Mouse (Mus musculus): Measurements from ENCODE around the gene Rps10.

The Rps10 gene

DNA sequence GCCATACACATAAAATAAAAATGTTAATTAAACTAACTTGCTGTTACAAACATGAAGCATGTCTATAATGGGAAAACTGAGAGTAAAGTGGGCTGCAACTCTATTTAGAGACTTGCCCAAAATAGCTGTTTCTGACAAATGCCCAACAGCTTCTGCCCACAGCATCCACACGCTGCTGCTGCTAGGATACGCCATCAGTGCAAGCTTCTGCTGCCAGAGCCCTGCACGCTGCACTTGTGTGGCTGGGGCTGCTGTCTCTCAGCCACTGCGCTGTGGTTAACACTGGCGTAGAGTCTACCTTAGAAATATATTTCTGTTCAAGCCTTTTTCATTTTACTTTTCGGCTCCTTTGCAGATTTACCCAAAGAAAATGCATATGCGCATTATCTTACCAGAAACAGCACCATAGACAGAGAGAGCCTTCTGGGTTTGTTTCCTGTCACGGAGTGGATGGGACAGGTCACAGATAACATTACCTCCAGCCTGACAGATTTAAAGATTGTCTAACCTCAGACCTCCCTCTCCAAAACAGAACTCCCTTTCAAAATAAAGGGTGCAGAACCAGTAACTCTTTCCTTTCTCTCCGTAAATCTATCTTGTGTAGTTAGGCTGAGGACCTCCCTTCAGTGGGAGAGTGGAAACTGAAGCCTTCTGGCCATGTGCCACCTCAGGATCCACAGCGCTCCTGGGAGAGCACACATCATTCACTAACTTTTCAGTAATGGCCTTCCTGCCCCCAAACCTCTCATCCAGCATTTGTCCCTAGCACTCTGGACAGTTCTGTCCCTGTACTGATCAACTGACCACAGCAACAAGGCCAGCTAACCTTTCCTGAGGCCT is 25.6 kb downstream of the Rps10 start:
- no peak for DNase-seq

DNA sequence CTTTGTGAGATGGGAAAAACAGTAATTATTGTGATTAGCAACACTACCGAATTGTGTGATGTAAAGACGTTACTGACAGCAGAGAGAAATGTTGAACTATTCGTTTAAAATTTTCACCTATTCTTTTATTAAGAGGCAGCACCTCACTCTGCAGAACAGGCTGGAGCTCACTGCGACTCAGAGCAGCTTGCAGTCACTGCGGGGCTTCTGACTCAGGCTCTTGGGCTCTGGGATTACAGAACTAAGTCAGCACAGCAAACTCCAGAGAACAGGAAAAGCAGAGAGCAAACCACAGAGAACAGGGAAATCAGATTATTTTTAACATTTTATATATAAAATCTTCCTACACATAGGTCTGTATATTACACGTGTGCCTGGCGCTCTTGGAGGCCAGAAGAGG is 26.9 kb downstream of the Rps10 start:
- no peak for DNase-seq

DNA sequence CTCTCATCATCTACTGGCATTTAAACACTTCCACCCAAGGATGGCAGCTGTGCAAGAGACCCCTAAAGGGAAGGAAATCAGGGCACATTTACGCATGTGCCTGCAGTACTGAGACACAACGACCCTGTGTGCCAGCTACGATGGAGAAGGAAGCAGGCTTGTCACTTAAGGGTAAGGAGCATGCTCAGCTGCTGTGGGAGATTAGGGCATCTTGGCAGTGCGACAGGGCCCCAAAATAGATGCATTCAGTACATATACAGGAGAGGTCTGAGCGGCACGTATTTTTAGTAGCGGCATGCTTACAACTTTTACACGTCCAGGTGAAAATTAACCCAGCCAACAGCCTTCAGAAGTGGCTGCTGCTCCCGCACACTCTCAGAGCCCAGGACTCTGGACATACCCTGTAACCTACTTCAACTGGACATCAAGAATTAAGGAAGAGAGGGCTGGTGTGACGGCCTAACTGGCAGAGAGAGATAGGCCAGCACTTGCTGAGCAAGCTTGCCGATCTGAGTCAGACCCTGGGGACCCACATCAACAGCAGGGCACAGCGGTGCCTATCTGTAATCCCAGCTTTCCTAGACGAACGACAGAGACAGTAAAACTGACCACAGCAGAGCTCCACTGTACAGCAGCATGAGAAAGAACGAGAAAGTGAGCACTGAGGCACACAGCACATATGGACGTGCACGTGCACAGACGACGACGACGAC is 32.8 kb downstream of the Rps10 start:
- no peak for DNase-seq

DNA sequence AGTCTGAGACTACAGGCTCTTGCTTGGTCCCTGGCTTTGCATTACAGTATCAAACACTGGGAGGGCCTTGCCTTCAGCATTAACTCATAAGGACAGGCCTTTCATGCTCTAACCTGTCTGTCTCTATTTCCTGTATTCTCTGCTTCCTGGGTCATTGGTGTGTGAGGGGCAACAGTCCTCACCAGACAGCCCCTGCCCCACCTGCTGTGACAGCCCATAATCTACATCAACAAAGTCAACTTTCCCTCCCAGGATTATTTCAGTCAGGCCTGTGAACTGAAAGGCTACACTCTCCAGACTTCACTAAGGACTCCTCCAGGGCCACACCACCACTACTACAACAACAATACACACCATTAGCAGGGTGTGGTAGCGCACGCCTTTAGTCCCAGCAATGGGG is 33.4 kb downstream of the Rps10 start:
- no peak for DNase-seq

DNA sequence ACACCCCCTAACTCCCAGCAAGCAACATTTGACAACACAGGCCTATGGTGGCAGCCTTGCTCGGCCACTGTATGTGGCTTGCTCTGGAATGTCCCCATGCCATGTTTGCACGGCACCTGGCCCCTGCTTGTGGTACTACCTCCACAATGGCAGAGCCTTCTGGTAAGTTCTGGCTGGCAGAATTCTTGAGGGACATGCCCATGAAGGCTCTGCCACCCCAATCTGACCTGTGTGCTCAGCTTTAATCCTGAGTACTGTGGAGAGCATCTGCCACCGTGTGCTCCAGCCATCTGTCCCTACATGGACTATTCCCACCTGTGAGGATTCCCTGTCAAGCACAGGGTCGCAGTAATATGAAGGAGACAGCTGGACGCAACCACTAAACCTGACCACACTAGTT is 35.6 kb downstream of the Rps10 start:
- DNase-seq, result no peak

DNA sequence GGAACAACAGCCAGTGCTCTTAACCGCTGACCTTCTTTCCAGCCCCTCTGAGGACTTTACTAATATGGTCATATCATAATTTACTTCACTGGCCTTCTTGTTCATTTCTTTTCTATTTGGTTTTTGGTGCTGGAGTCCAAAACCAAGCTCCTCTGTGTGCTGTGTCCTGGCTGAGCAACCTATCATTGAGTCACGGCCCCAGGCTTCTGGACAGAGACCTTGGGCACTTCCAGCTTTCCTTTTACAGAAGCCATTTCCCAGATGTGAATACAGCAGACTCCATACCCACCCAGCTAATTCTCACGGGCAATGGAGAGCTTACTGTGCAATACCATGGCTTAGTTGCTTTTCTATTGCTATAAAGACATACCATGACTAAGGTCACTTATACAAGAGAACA is 36.2 kb downstream of the Rps10 start:
- no peak for DNase-seq

DNA sequence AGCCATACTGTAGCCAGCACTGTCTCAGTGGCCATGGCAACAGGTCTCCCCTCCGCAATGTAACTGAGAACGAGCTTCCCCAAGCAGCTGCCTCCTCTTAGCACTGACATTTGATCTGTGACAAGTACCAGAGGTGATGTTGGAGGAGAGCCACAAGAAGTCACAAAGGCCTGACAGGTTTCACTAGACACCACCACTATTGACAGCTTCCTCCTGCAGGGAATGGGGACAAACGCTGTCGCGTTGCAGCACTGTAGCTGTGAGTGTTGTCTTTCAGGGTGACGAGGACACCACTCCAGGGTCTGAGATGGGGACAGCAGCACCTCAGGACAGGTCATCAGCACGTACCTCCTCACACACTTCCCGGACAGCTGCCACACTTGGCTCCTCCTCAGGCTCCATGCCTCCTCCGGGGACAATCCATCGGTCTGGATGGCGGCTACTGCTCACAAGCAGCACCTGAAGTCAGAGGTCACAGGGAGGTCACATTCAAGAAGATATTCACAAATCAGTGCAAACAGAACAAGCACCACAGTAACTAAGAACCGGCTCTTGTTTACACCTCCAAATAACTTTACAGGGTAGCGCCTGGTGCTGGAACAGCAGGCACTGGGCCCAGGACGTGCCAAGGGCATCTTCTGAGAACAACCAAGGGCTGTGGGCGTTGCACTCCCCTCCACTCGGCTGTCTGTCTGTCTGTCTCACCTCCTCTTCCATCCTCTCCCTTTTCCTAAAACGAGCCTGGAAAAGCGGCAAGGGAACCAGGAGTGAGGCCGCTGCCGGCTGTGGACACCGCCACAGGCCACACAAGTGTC is 39.9 kb downstream of the Rps10 start:
- DNase-seq, result no peak

DNA sequence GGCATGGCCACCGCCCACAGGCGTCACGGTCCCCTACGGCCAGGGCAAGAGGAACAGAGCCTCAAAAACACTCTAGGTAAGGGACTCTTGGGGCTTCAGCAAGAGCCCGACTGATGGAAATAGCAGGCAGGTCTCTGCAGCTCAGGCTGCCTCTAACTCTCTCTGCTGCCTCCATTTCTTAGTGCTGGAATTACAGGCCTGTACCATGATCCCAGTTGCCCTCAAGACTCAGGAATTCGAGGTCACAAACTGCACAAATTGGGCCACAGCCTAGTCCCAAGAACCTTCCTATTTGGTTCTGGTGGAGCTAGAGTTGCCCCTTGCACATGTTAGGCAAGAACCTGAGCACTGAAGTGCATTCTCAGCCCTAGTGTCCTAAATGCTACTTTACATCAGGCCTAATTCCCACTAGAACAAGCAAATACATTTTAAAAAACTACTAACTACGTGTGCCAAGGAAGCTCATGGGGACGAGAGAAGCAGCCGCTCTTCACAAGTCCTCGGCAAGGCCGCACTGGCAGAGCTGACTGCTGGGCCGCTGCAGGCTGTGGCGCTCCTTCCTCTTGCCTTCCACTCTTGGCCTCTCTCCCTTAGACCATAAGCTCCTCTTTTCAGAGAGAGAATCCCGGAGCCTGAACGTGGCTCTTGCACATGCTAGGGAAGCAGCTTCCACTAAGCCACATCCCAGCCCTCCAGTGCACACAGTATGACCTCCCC is 40.7 kb downstream of the Rps10 start:
- no peak for DNase-seq

DNA sequence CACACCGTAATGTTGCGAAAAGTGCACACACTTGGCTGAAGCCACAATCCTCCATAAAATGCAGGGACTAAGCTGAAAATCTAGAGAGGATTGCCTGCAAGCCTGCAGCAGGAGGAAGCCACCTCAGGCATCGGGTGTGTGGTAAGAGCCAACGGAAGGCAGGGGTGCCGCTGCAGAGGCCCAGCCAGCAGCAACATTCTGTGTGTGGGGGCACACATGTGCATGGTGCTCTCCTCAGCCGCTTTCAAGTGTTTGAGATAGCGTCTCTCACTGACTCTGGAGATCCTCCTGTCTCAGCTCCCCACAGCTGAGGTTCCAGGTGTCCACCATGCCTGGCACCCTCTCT is 43.9 kb downstream of the Rps10 start:
- no peak for DNase-seq

DNA sequence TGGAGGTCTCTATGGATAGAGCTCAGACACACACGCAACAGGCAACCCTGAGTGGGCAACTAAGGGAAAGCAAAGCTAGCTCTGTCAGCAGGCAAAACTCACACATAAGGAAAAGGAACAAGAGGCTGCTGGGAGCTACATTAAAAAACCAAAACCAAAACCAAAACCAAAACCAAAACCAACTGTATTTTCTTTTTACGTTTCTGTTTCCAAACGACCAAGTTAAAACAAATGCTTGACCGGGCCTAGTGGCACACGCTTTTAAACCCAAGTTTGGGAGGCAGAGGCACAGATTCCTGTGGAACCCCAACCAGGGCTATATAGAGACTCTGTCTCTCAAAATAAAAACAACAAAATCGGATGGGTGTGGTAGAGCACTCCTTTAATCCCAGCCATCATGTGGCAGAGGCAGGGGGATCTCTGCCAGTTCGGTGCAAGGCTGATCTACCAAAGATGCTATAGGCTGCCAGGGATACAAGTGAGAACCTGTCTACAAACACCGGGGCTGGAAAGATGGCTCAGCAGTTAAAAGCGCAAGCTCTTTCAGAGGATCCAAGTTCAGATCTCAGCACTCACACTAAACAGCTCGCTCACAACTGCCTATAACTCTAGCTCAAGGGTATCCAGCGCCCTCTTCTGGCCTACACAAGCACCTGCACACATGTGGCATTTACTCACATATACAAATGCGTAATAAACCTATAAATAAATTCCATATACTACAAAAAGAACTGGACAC is 44.5 kb downstream of the Rps10 start:
- DNase-seq, result no peak

DNA sequence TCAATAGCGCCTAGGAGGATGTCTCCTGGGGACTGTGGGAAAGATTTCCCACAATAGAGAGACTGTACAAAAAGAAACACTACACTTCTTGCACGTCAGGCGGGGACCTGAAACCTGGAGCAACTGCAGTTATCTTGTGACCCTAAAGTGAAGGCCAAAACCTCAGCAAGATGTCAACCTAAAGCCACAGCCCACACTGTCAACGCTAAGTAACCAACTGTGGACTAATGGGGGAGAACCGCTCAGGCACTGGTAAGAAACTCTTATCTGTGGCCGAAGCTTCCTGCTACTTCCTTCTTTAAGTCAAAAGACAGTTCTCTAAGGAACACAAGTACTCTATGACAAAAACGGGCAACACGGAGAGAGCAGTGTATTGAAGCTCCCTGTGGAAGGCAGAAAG is 48.2 kb downstream of the Rps10 start:
- no peak for DNase-seq

DNA sequence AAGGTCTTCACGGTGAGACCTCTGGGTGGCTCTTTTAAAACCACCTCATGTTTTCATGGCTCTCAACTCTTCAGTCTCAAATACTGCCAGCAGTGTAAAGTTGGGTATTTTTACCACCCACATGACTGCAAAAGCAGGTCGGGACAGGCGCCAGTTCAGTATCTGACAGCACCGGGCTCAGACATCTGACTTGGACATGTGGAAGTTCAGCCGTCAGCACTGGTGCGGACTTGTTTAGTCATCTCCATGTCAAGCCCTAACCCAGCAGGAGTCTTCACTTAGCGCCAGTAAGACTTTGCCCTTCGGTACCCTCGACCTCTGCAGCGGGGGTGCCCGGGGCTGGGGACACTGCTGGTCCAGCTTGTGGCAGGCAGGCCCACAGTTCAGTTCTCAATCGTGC is 49.2 kb downstream of the Rps10 start:
- DNase-seq, result no peak

DNA sequence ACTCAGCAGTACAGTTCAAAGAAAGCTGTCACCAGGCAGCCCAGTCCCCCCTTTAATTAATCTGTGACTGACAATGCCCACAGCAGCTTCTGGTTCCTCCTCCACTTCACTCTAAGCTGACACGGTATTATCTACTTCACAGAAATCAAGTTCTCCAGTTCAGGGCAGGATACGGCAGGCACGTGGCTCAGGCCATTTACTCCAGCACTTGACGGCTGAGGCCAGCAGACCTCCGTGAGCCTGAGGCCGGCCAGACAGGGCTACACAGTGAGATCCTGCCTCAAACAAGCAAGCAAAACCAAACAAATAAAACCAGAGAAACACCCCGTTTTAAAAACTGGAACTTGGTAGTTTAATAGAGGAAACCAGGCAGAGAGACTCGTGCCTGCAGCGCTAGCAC is 49.8 kb downstream of the Rps10 start:
- DNase-seq, result no peak

DNA sequence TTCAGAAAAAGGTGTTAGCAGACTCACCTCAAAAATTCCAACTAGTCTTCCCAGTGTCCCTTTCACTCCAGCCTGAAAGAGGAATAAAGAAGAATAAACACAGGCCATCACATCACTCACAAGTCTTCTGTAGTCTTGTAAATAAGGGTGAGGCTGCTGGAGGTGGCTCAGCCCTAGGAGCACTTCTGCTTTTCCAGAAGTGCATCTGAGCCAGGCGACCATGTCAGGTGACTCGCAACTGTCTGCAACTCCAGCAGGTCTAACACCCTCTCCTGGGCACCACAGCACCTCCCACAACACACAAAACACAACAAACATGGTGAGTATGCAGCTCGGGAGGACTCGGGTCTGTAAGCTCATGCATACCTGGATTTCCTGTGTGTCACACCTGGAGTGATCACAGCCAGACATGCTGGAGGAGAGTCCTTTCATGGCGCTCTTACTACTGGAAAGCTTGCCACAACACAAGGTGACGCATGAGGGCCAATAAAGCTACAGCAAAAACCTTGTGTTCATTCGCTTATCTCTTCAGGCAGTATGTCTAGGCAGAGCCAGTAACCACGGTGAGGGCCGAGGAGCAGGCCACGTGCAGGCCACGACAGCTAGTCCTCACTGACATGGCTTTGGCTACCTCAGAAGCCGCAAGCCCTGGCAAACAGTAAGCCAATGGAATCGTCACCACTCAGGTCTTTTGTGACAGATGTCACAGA is 53.1 kb downstream of the Rps10 start:
- DNase-seq, result no peak

Data from lung, postnatal 10 days (tissue).